Mouse (Mus musculus) C2C12 (cell line): ENCODE results near the gene Cyp2j6. TPM values are rescaled to one million over a fixed set of nuclear protein-coding genes. Genes with fewer than 3 reads are reported as not detected.

ENCODE experiments used
- H3K27me3 ChIP-seq: one replicate; pipeline ENCODE4 v1.6.1; 2011; ENCODE audit not compliant: control insufficient read depth, insufficient read depth, insufficient read length
- H3K36me3 ChIP-seq: one replicate; pipeline ENCODE4 v1.6.1; 2011; ENCODE audit not compliant: control insufficient read depth, insufficient read depth
- H3K4me3 ChIP-seq: one replicate; pipeline ENCODE4 v1.5.1; 2011; ENCODE audit warnings: mild to moderate bottlenecking, control low read depth; ENCODE audit not compliant: poor library complexity, insufficient read depth, severe bottlenecking
- H3K79me2 ChIP-seq: one replicate; pipeline ENCODE4 v1.6.1; 2011; ENCODE audit not compliant: control insufficient read depth, insufficient read depth
- H3K79me3 ChIP-seq: one replicate; pipeline ENCODE4 v1.6.1; 2011; ENCODE audit warnings: low read depth, control low read depth
- H3ac ChIP-seq: one replicate; pipeline ENCODE3; 2011; ENCODE audit warnings: low read depth; ENCODE audit not compliant: control insufficient read depth, insufficient read length
- CEBPB ChIP-seq: IDR thresholded peaks from one replicate; pipeline ENCODE4 v1.6.1; 2011; ENCODE audit warnings: low read depth, mild to moderate bottlenecking, control low read depth, moderate library complexity
- CTCF ChIP-seq: IDR thresholded peaks from one replicate; pipeline ENCODE4 v1.5.1; 2011; ENCODE audit not compliant: control insufficient read depth, insufficient read depth, insufficient read length
- FOSL1 ChIP-seq: IDR thresholded peaks from one replicate; pipeline ENCODE4 v1.8.0; 2011; ENCODE audit warnings: mild to moderate bottlenecking, low read length; ENCODE audit not compliant: poor library complexity, insufficient read depth, severe bottlenecking
- MAX ChIP-seq: IDR thresholded peaks from one replicate; pipeline ENCODE4 v1.6.1; 2011; ENCODE audit warnings: mild to moderate bottlenecking, control low read depth
- MYOD1 ChIP-seq: IDR thresholded peaks from one replicate; pipeline ENCODE4 v1.6.1; 2011; ENCODE audit warnings: low read depth; ENCODE audit not compliant: control insufficient read depth, insufficient read length
- MYOG ChIP-seq: IDR thresholded peaks from one replicate; pipeline ENCODE4 v1.6.1; 2011; ENCODE audit not compliant: control insufficient read depth, insufficient read length; ENCODE audit errors: extremely low read depth
- USF1 ChIP-seq: IDR thresholded peaks from one replicate; pipeline ENCODE4 v1.6.1; 2011; ENCODE audit warnings: low read depth, mild to moderate bottlenecking, control low read depth, moderate library complexity
- polyA plus RNA-seq: library from polyadenylated mRNA; unstranded; fragments of >200 nt; fragmentation: generic; extraction: Trizol; gene quantifications from one replicate; pipeline ENCODE4 v1.2.1, GENCODE M21; 2012; ENCODE audit warnings: missing spikeins

Cyp2j6 gene
- polyA plus RNA-seq, 1 experiment: 0.68 TPM

- Histone ChIP-seq H3K36me3 (no peaks in the 10 kb centered on the region), H3K79me2 (no peaks in the 10 kb centered on the region), H3ac (no peak overlapping the region), H3K4me3 (no peak overlapping the region), H3K27me3 (no peaks in the 10 kb centered on the region), H3K79me3 (no peaks in the 10 kb centered on the region)
- no peak for TF ChIP-seq USF1
- TF ChIP-seq FOSL1: no peak
- TF ChIP-seq CEBPB: no peak
- TF ChIP-seq MYOD1: no peak
- TF ChIP-seq CTCF: no peak
- no peak for TF ChIP-seq MAX
- TF ChIP-seq MYOG: no peak
These were observed 14.5 kb upstream of the Cyp2j6 start for GRCm38 (mm10) chr4:96567988-96568387.

GRCm38 (mm10) chr4:96565808-96566207, 12.3 kb upstream of the Cyp2j6 start:
- Histone ChIP-seq H3ac (no peak overlapping the region), H3K36me3 (no peaks in the 10 kb centered on the region), H3K27me3 (no peaks in the 10 kb centered on the region), H3K4me3 (no peak overlapping the region), H3K79me3 (no peaks in the 10 kb centered on the region), H3K79me2 (no peaks in the 10 kb centered on the region)
- no peak for TF ChIP-seq MYOD1
- no peak for TF ChIP-seq CTCF
- TF ChIP-seq FOSL1: no peak
- no peak for TF ChIP-seq CEBPB
- no peak for TF ChIP-seq MYOG
- no peak for TF ChIP-seq MAX

- H3K79me2 ChIP-seq: no peaks in the 10 kb centered on the region
- TF ChIP-seq MAX: no peak
- no peak for TF ChIP-seq USF1
- TF ChIP-seq MYOD1: no peak
- TF ChIP-seq CTCF: no peak
- TF ChIP-seq CEBPB: no peak
- no peak for TF ChIP-seq FOSL1
- no peak for TF ChIP-seq MYOG
- no peak overlapping the region for H3ac ChIP-seq
- no peaks in the 10 kb centered on the region for H3K36me3 ChIP-seq
- no peak overlapping the region for H3K4me3 ChIP-seq
- no peaks in the 10 kb centered on the region for H3K27me3 ChIP-seq
- H3K79me3 ChIP-seq: no peaks in the 10 kb centered on the region
These were observed 7.0 kb upstream of the Cyp2j6 start for GRCm38 (mm10) chr4:96560464-96560863.

GRCm38 (mm10) chr4:96559781-96560180, 6.3 kb upstream of the Cyp2j6 start:
- TF ChIP-seq MYOG: no peak
- no peak for TF ChIP-seq MAX
- TF ChIP-seq MYOD1: no peak
- no peak for TF ChIP-seq CEBPB
- TF ChIP-seq CTCF: no peak
- TF ChIP-seq USF1: no peak
- TF ChIP-seq FOSL1: no peak
- no peaks in the 10 kb centered on the region for H3K27me3 ChIP-seq

GRCm38 (mm10) chr4:96551619-96552018, 1.8 kb downstream of the Cyp2j6 start:
- Histone ChIP-seq H3K36me3 (no peaks in the 10 kb centered on the region), H3ac (no peak overlapping the region), H3K79me2 (no peaks in the 10 kb centered on the region), H3K27me3 (no peaks in the 10 kb centered on the region), H3K4me3 (no peak overlapping the region), H3K79me3 (no peaks in the 10 kb centered on the region)
- no peak for TF ChIP-seq MYOG
- TF ChIP-seq CTCF: no peak
- no peak for TF ChIP-seq USF1
- no peak for TF ChIP-seq CEBPB

More at GRCm38 (mm10) chr4:96559781-96560180, 6.3 kb upstream of the Cyp2j6 start:
- no peaks in the 10 kb centered on the region for H3K79me2 ChIP-seq
- no peak overlapping the region for H3ac ChIP-seq
- no peak overlapping the region for H3K4me3 ChIP-seq
- H3K36me3 ChIP-seq: no peaks in the 10 kb centered on the region
- H3K79me3 ChIP-seq: no peaks in the 10 kb centered on the region

GRCm38 (mm10) chr4:96545976-96546375, 7.5 kb downstream of the Cyp2j6 start:
- no peak overlapping the region for H3K4me3 ChIP-seq

More at GRCm38 (mm10) chr4:96545976-96546375, 7.5 kb downstream of the Cyp2j6 start:
- Histone ChIP-seq H3K79me3 (no peaks in the 10 kb centered on the region), H3ac (no peak overlapping the region), H3K27me3 (no peaks in the 10 kb centered on the region), H3K79me2 (no peaks in the 10 kb centered on the region), H3K36me3 (no peaks in the 10 kb centered on the region)
- TF ChIP-seq FOSL1: no peak
